Mouse (Mus musculus) adrenal gland, postnatal 25 days (tissue): ENCODE measurements at regions not wholly inside any gene's neighbourhood (a gene's known extent, or its start where the extent isn't known, plus 50 kb on each side); places are given as distances from the start of the nearest gene placed in this dataset.

Experiments
- DNase-seq: peaks from one replicate; pipeline ENCODE4 v3.0.0; 2021; ENCODE audit warnings: mixed read lengths

DNA sequence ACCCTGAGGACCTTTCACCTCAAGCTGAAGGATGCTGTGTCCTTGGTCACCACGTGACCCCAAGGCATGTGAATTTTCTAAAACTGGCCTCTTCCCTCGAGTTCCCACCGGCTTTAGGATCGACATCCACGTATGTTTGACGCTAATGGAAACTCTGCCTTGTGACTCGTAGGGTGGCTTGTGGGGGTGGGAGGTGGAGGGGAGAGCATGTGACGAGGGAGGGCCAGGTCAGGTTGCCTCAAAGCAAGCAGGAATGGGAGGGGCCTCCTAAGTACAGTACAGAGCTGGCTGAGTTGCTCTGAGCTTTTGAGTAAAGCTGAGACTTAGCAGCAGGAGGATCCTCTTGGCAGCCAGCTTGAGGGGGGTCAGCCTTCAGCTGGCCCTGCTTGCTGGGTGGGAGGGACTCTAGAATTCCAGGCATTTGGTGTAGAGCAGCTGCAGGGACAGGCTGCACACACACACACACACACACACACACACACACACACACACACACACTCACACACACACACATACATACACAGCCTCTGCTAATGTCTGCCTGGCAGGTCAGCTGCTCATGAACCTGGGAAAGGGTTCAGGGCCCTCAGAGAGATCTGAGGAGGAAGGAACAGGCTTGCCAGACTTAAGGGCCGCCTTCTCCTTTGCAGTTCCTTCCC lies 78.5 kb downstream of the Sik1 start:
- DNase-seq, result no peak

DNA sequence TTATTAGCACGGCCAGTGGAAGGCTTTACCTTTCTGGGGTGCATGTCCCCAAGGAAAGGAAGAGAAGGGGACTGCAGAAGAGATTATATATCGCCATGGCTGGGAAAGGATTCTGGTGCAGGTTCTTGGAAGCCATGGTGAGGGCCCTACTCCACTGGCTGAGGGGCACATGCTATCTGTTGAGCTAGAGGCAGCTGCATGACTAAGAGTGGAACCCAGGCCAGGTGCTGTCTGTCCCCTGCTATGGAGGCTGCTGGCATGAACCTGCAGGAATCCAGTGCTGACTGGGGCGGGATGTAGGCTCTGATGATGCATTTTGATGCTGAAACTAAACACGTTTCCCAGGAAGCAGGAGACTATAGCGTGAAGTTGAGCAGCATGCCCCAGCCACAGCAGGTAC lies 77.9 kb downstream of the Sik1 start:
- no peak for DNase-seq

GRCm38 (mm10) chr17:31779466-31779865 lies 76.1 kb downstream of the Sik1 start:
- no peak for DNase-seq

- no peak for DNase-seq
Measured at GRCm38 (mm10) chr17:31782251-31782650, 73.4 kb downstream of the Sik1 start.

GRCm38 (mm10) chr17:31783071-31783470 lies 72.5 kb downstream of the Sik1 start:
- DNase-seq, result no peak

GRCm38 (mm10) chr17:31788316-31788715 lies 67.3 kb downstream of the Sik1 start:
- DNase-seq, result peak; percentile 34

DNA sequence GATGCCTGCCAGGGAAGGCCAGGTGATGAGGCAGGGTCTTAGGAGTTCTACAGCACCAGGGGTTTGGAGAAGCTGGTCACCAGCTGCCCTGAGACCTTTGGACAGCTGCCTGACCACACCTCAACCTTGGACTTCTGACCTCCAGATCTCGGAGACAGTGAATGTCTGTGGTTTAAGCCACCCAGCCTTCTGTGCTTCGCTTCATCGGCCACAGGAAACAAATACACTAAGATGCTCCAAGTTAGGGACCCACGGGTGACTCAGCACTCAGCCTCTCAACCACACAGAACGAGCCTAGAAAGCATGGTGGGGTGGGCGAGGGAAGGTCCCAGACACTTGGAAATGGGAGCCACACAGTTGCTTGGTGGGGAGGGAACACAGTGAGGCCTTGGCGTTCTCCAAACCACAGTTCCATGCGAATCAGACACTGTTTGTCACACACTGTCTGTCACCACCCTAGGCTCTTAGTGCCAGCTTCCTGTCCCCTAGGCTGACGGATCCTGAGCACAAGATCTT lies 66.5 kb downstream of the Sik1 start:
- no peak for DNase-seq

DNA sequence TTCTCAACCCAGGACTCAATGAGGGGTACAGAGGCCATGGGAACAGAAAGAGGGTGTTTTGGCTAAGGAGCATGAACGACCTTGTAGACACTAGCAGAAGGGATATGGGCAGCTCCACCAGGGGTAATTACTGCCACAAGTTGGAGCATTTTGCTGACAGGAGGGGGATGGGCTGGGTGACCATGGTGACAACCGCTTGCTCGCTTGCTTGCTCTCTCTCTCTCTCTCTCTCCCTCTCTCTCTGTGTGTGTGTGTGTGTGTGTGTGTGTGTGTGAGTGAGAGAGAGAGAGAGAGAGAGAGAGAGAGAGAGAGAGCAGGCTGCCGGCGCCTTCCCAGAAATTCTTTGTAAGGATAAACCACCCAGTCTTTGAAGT lies 65.7 kb downstream of the Sik1 start:
- DNase-seq, result peak; percentile 22

DNA sequence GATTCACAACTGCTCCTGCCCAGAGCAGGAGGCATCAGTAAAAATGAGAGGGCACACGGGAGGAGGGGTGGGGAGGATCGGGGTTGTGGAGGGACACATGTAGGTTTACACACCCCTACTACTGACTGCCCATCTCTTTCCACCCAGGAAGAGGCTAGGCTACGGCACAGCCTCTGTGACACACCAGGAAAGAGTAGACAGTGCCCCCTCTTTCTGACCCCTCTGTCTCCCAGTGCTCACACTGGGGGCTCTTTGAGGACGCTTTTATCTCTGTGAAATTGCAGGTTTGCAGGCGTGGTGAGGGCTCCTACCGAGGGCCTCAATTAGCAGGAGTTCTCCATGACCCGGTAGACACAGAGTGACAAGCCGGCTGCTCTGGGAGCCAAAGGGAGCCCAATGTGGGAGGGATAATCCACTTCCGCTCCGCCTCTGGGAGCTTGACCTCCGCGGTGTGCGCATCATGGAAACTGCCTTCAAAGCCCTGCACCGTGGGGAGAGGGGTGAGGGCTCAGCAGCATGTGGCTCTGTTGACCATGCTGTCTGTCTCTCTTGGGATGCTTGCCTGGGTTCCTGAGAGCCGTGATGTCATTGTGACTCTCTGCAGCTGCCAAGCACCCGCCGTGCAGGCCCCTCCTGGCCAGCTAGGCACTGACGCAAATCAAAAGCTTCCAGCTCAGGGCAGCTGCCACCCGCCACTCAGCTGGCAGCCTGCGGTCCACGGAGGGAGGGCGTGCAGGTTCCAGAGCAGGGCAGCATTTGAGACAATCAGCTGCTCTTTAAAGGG lies 65.1 kb downstream of the Sik1 start:
- DNase-seq, result peak; percentile 74

DNA sequence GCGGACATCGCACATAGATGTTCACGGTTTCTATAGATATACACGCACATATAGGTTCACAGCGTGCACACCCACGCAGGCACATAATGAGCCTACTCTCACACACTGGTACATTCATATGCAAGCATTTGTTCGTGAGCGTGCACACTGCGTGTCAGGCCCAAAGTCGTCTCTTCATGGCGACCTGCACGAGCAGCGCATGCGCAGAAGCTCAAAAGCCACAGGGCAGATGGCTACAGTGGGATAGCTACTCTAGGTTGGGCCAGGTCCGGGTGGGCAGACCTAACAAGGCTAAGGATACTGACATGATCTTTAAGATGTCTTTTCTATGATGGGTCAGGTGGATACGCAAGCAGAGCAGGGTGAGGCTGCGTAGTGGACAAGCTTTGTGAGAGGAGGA lies 63.9 kb downstream of the Sik1 start:
- no peak for DNase-seq

DNA sequence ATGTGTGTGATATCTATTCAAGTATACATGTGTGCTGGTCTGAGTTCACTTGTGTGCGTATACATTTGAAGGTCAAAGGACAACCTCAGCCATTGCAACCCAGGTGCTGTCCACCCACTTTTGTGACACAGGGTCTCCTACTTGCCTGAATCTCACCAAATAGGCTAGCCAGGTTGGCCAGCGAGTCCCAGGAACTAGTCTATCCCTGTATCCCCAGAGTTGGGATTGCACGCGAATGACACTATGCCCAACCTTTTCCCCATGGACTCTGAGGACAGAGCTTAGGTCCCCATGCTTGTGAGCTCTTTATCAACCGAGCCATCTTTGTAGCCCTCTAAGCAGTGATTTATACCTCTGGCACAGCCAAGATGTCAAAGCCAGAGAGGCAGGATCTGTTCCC lies 62.6 kb downstream of the Sik1 start:
- no peak for DNase-seq

GRCm38 (mm10) chr17:31793521-31793920 lies 62.1 kb downstream of the Sik1 start:
- DNase-seq, result peak; percentile 27

- DNase-seq, result no peak
Measured at GRCm38 (mm10) chr17:31793964-31794363, 61.6 kb downstream of the Sik1 start.
